Mouse (Mus musculus): ENCODE results near the gene Ltbp3. TPM values are rescaled to one million over a fixed set of nuclear protein-coding genes. Genes with fewer than 3 reads are reported as not detected.

Gene Ltbp3
- polyA plus RNA-seq, 1 experiment from 2014 or later: 26.6 TPM

- ATAC-seq (replicated peaks; ENCODE audit: insufficient number of reproducible peaks, insufficient read depth, low FRiP score, low read depth): peak; percentile 85
- WGBS: 17% methylated on average over 12 of the region's 12 CpGs
- Histone ChIP-seq H3K36me3 (peaks cover 31% of the 10 kb centered on the region), H3K27me3 (no peaks in the 10 kb centered on the region), H3K4me2 (peak overlapping the region; percentile 84), H3K4me3 (peak overlapping the region; percentile 78), H3K9me3 (replicated peaks) (no peaks in the 10 kb centered on the region), H3K9ac (peak overlapping the region; percentile 72), H3K4me1 (replicated peaks) (peaks cover 62% of the 10 kb centered on the region), H3K27ac (peak overlapping the region; percentile 93)
These were observed 15.5 kb upstream of the Ltbp3 start for GRCm38 (mm10) chr19:5725029-5725707.

DNA sequence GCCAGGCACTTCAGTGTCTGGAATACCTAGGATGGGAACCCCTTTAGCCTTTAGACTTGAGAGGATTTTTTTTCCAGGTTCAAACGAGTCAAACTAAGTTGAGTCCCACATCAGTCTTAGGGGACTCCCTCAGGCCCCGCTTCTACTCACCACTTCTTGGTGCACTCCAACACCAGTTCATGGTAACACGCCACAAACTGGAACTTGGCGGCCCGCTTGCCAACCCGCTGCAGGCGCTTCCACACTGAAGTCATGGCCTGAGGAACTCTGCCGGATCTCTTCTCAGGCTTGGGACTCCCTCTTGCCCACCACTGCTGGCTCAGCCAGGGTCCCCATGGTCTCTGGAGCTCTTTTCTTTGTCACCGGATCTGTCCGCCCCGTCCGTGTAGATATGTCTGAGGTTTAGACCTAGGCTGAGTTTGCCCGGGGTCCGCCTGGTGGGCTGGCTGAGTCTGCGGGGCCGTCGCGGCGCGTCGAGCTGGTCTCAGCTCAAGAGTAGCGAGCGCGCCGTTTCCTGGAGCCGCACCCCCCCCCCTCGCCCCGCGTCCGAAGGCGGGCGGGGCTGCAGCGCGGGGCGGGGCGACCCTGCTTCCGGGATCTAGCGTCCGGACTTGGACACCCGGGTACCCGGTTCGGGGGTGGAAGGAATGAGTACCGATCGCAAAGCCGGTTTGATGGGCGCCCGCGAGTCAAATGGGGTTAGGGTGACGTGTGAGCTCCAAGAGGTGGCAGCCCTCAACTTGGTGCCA, 14.8 kb upstream of the Ltbp3 start, which contains the start of gene Ehbp1l1:
Gene Ehbp1l1, minus strand, starts transcription at position 551 of the 749 bp plus-strand sequence.
- Histone ChIP-seq H3K4me1 (replicated peaks) (peaks cover 70% of the 10 kb centered on the region), H3K9ac (peak within 1 kb of the TSS; percentile 72), H3K4me2 (peak within 1 kb of the TSS; percentile 84), H3K36me3 (peaks cover 27% of the 10 kb centered on the region), H3K27ac (peak within 1 kb of the TSS; percentile 93), H3K9me3 (replicated peaks) (no peaks in the 10 kb centered on the region), H3K4me3 (peak within 1 kb of the TSS; percentile 78), H3K27me3 (no peaks in the 10 kb centered on the region)
- WGBS: 2% methylated on average over 49 of the region's 49 CpGs
- ATAC-seq (replicated peaks; ENCODE audit: insufficient number of reproducible peaks, insufficient read depth, low FRiP score, low read depth): peak; percentile 29; the same call in 1 of the 2 replicates

DNA sequence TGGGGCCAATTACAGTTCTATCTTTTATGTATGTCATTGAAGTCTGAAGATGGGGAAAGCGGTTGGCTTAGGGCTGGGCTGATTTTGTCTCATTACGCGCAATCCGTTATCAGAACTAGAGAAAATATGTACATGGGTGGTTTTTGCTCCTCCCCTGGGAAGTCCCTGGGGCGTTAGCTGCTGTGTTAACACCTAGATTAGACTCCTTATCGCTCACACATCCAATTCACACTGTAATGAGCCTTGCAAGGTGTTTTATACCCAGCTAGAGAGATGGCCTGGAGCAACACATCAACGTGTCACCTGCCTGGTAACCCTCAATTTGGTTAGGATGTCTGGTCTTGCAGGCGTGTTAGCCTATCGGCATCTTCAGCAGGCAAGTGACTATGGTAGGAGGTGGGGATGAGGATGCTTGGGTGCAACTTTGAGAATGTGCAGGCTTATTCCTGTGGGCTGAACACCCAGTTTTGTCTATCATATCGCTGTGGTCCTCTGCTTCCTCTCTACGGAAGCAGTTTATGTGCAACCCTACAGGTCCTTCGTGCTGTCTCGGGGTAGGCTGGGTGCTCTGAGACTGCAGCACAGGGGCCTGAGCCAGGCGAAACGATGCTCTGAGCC, 13.6 kb upstream of the Ltbp3 start:
- Histone ChIP-seq H3K4me2 (peak overlapping the region; percentile 84), H3K27ac (peak overlapping the region; percentile 93), H3K9me3 (replicated peaks) (no peaks in the 10 kb centered on the region), H3K27me3 (no peaks in the 10 kb centered on the region), H3K36me3 (peaks cover 17% of the 10 kb centered on the region), H3K9ac (peak overlapping the region; percentile 46; the same call in 1 of the 2 replicates), H3K4me1 (replicated peaks) (peaks cover 78% of the 10 kb centered on the region), H3K4me3 (peak overlapping the region; percentile 78)
- ATAC-seq (replicated peaks; ENCODE audit: insufficient number of reproducible peaks, insufficient read depth, low FRiP score, low read depth): no peak
- 63% methylated on average over 15 of the region's 15 CpGs for WGBS

DNA sequence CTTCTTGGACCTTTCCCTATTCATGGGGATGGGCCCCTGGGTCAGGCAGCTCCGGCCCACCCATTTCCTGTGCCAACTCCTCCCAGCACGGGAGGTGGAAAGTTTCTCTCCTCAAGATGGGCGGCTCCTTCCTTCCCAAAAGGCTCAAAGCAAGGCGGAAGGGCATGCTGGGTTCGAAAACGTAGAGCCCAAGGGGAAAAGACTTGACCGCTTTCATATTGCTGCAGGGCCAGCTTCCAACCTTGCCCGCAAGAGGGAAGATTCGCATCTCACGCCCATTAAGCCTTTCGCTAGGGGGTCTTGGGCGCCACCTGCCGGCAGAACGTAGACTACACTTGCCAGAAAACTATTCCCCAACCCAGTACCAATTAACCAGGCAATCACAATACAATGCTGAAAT, 13.0 kb upstream of the Ltbp3 start:
- Histone ChIP-seq H3K27ac (peak overlapping the region; percentile 93), H3K9me3 (replicated peaks) (no peaks in the 10 kb centered on the region), H3K27me3 (no peaks in the 10 kb centered on the region), H3K4me1 (replicated peaks) (peaks cover 76% of the 10 kb centered on the region), H3K4me3 (peak overlapping the region; percentile 78), H3K4me2 (peak overlapping the region; percentile 84), H3K36me3 (peaks cover 12% of the 10 kb centered on the region), H3K9ac (peak overlapping the region; percentile 94)
- ATAC-seq (replicated peaks; ENCODE audit: insufficient number of reproducible peaks, insufficient read depth, low FRiP score, low read depth): no peak
- 3% methylated on average over 14 of the region's 14 CpGs for WGBS

DNA sequence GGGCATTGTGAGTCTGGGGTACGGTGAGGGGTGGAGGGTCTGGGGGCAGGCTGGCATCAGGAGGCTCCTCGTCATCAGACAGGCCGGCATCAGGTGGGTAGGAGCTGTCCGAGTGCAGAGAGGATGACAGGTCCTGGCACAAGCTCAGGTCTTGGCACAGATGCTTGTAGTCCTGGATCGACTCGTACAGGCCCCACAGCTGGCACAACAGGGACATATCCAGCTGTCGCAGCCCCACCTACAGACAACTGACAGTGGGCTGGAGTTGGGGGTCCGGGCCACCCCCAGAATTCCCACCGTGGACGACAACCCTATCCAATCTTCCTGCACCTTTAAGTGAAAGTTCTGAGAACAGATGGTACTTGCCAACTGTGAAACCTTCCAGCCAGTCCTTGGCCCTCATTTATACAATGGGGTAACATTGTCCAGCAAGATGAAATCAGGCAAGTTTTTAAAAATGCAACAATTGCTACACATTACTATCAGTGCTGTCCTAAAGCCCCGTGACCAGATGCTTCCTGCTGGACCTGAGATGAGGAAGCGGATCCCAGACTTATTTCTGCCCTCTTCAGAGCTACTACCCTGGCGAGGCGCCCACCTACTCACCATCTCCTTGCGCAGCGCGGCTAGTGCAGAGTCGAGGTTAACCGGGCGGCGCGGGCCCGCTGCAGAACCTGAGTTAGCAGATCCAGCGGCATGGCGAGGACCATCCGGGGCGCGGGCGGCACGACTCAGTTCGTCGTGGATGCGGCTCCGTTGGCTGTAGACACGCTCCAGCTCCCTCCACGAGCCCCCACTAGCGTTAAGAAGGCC, 11.9 kb upstream of the Ltbp3 start:
- H3K36me3 ChIP-seq: peaks cover 5% of the 10 kb centered on the region; the same call in 1 of the 2 replicates
- H3K27ac ChIP-seq: peak overlapping the region; percentile 93
- H3K9me3 ChIP-seq (replicated peaks): no peaks in the 10 kb centered on the region
- WGBS: 9% methylated on average over 37 of the region's 37 CpGs
- no peaks in the 10 kb centered on the region for H3K27me3 ChIP-seq
- H3K4me2 ChIP-seq: peak overlapping the region; percentile 84
- H3K4me3 ChIP-seq: peak overlapping the region; percentile 78
- peak overlapping the region; percentile 94 for H3K9ac ChIP-seq
- peaks cover 65% of the 10 kb centered on the region for H3K4me1 ChIP-seq (replicated peaks)
- ATAC-seq (replicated peaks; ENCODE audit: insufficient number of reproducible peaks, insufficient read depth, low FRiP score, low read depth): peak; percentile 11; the same call in 1 of the 2 replicates

- Histone ChIP-seq H3K4me1 (replicated peaks) (peaks cover 59% of the 10 kb centered on the region), H3K4me2 (peak within 1 kb of the TSS; percentile 84), H3K9me3 (replicated peaks) (no peaks in the 10 kb centered on the region), H3K27me3 (no peaks in the 10 kb centered on the region), H3K36me3 (peaks cover 5% of the 10 kb centered on the region; the same call in 1 of the 2 replicates), H3K27ac (peak within 1 kb of the TSS; percentile 93), H3K9ac (peak within 1 kb of the TSS; percentile 94), H3K4me3 (peak within 1 kb of the TSS; percentile 78)
- under 1% methylated on average over 35 of the region's 37 CpGs for WGBS
- peak; percentile 72 for ATAC-seq (replicated peaks; ENCODE audit: insufficient number of reproducible peaks, insufficient read depth, low FRiP score, low read depth)
These were observed 11.3 kb upstream of the Ltbp3 start, which contains the start of gene Fam89b for GRCm38 (mm10) chr19:5729444-5729815. Gene Fam89b, minus strand, starts transcription at chr19:5729653.

- ATAC-seq (replicated peaks; ENCODE audit: insufficient number of reproducible peaks, insufficient read depth, low FRiP score, low read depth): no peak
- H3K9me3 ChIP-seq (replicated peaks): no peaks in the 10 kb centered on the region
- peaks cover 1% of the 10 kb centered on the region; the same call in 1 of the 2 replicates for H3K27me3 ChIP-seq
- H3K4me3 ChIP-seq: peak overlapping the region; percentile 78
- H3K27ac ChIP-seq: no peak overlapping the region
- H3K9ac ChIP-seq: peak overlapping the region; percentile 72
- peaks cover 5% of the 10 kb centered on the region; the same call in 1 of the 2 replicates for H3K36me3 ChIP-seq
- WGBS: 71% methylated on average over 29 of the region's 29 CpGs
- peaks cover 49% of the 10 kb centered on the region for H3K4me1 ChIP-seq (replicated peaks)
- peak overlapping the region; percentile 76 for H3K4me2 ChIP-seq
These were observed 10.2 kb upstream of the Ltbp3 start for GRCm38 (mm10) chr19:5730314-5731186.

- Histone ChIP-seq H3K4me3 (peak overlapping the region; percentile 78), H3K27me3 (peaks cover 9% of the 10 kb centered on the region; the same call in 1 of the 2 replicates), H3K36me3 (peaks cover 5% of the 10 kb centered on the region; the same call in 1 of the 2 replicates), H3K9ac (peak overlapping the region; percentile 72), H3K27ac (peak overlapping the region; percentile 48; the same call in 1 of the 2 replicates), H3K4me1 (replicated peaks) (peaks cover 46% of the 10 kb centered on the region), H3K9me3 (replicated peaks) (no peaks in the 10 kb centered on the region), H3K4me2 (peak overlapping the region; percentile 76)
- WGBS: under 1% methylated on average over 47 of the region's 47 CpGs
- peak; percentile 73 for ATAC-seq (replicated peaks; ENCODE audit: insufficient number of reproducible peaks, insufficient read depth, low FRiP score, low read depth)
These were observed 9.3 kb upstream of the Ltbp3 start for GRCm38 (mm10) chr19:5731264-5731978.

GRCm38 (mm10) chr19:5734325-5734724, 6.4 kb upstream of the Ltbp3 start:
- Histone ChIP-seq H3K27ac (no peak overlapping the region), H3K27me3 (peaks cover 18% of the 10 kb centered on the region; the same call in 1 of the 2 replicates), H3K9ac (no peak overlapping the region), H3K4me2 (no peak overlapping the region), H3K9me3 (replicated peaks) (no peaks in the 10 kb centered on the region), H3K4me3 (no peak overlapping the region), H3K4me1 (replicated peaks) (peaks cover 25% of the 10 kb centered on the region), H3K36me3 (peaks cover 5% of the 10 kb centered on the region; the same call in 1 of the 2 replicates)
- WGBS: 74% methylated on average over 9 of the region's 9 CpGs
- ATAC-seq (replicated peaks; ENCODE audit: insufficient number of reproducible peaks, insufficient read depth, low FRiP score, low read depth): no peak
